In genomic region chr1:131723549-131723948, GRCm38 (mm10) we compare ENCODE assay signal across 23 mouse cellular contexts. TPM values are rescaled to one million over a fixed set of nuclear protein-coding genes. Genes with fewer than 3 reads are reported as not detected.
"Had no signal": no experiment of that assay in that cellular context is flagged by ENCODE, and none has a peak within 500 bp of the region (broad histone marks: within the 10 kb centered on the region; RNA-seq: fewer than 3 reads in every experiment).

No protein-coding gene starts in this region.

- H3K4me1 ChIP-seq: intestine, embryonic 15.5 days; limb, embryonic 12.5 days had no signal

- H3K9me3 ChIP-seq: heart, embryonic 10.5 days; heart, embryonic 12.5 days; intestine, embryonic 15.5 days; limb, embryonic 10.5 days; limb, embryonic 12.5 days had no signal

- DNase-seq: gastrocnemius, adult 2 months; gastrocnemius, postnatal 10 days; gastrocnemius, postnatal 25 days; heart, adult 18-20 months; heart, postnatal 10 days; heart, postnatal 4 days; kidney, adult 18-20 months; kidney, adult 8-10 months; kidney, postnatal 10 days; kidney, postnatal 4 days; liver had no signal

- H3K27me3 ChIP-seq: heart, embryonic 12.5 days; intestine, embryonic 15.5 days; limb, embryonic 12.5 days had no signal

- ATAC-seq: hindbrain, embryonic 16.5 days; inflammation-experienced regulatory T-cells, adult 6 months; intestine, embryonic 15.5 days; intestine, postnatal 0 days had no signal

- H3K36me3 ChIP-seq: heart, embryonic 10.5 days; heart, embryonic 12.5 days; intestine, embryonic 15.5 days; limb, embryonic 10.5 days; limb, embryonic 12.5 days had no signal

- H3K4me3 ChIP-seq: gastrocnemius, adult 2 months; heart, embryonic 10.5 days; heart, embryonic 12.5 days; intestine, embryonic 15.5 days; layer of hippocampus, adult 2 months; left cerebral cortex, adult 2 months; limb, embryonic 10.5 days; limb, embryonic 12.5 days had no signal

- H3K9ac ChIP-seq: heart, embryonic 12.5 days; hindbrain, embryonic 14.5 days; intestine, embryonic 15.5 days; limb, embryonic 12.5 days had no signal

- H3K4me2 ChIP-seq: heart, embryonic 12.5 days; hindbrain, embryonic 14.5 days; intestine, embryonic 15.5 days; limb, embryonic 12.5 days; liver, embryonic 11.5 days had no signal

- H3K27ac ChIP-seq: gastrocnemius, adult 2 months; heart, embryonic 10.5 days; hindbrain, embryonic 14.5 days; intestine, embryonic 15.5 days; layer of hippocampus, adult 2 months; left cerebral cortex, adult 2 months; limb, embryonic 10.5 days; limb, embryonic 12.5 days had no signal

RNA-seq across cellular contexts. Expression of gene Slc26a9, which starts 20.3 kb away (rescaled TPM):
- polyA plus RNA-seq: inflammation-experienced regulatory T-cells, adult 6 months; limb, embryonic 10.5 days; limb, embryonic 12.5 days; liver, embryonic 11.5 days had no signal
